In the genomic region with DNA sequence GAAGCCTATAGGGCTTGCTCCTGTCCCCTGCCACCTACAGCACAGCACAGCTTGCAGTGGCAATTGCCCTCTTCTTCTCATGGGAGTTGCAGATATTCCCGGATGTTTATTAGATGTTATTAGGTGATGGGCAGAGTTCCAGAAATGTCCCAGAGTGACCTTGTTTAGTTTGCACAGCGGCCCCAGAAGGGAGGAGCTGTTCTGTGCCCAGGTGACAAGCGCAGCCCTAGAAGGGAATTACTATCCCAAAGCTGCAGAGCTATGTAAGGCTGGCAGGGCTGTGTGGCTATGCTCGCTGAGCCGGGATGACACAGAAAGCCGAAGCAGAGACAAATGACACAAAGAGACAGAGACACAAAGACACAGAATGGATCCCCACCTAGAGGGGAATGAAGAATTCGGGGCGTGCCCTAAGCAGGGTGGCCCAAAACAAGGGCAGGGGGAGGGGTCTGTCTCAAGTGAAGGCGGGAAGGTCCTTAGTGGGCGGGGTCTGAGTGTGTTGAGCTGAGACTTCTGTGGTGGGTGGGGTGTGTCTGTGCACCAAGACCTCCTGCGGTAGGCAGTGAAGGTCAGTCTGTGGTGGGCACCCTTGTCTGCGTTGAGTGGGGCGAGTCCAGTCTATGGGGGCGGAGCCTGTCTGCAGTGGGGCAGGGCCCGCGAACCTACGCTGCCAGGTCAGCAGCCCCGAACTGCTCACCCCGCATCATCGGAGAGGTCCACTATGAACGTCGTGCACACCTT, we compare ENCODE assay signal across 7 mouse cellular contexts. TPM values are rescaled to one million over a fixed set of nuclear protein-coding genes. Genes with fewer than 3 reads are reported as not detected.
DNase-seq lines count a peak whose midpoint lies in the region; ATAC-seq and TF ChIP-seq lines count a peak whose summit lies in the region.

No protein-coding gene starts in this region.

- DNase-seq in CD4-positive helper T cell, adult 2 months (ENCODE audit: low read depth, low spot score): peak; percentile 67
- peak; percentile 76 for DNase-seq in Muller cell, postnatal 12 days (ENCODE audit: inconsistent ontology term)
- DNase-seq in embryonic facial prominence, embryonic 10.5 days (ENCODE audit: low spot score): peak; percentile 75
- peak; percentile 86 for DNase-seq in kidney, postnatal 0 days (ENCODE audit: low spot score)
- DNase-seq in lung, postnatal 36 days: peak; percentile 85
- DNase-seq in splenic B cell, adult 2 months (ENCODE audit: low read depth, low spot score): peak; percentile 49

- H3K9me3 ChIP-seq in embryonic facial prominence, embryonic 10.5 days: no peaks in the 10 kb centered on the region
- no peaks in the 10 kb centered on the region for H3K9me3 ChIP-seq in heart, embryonic 14.5 days (ENCODE audit: control insufficient read depth, low read length)
- no peaks in the 10 kb centered on the region for H3K9me3 ChIP-seq in kidney, postnatal 0 days (replicated peaks; ENCODE audit: low read length)

- peaks cover 43% of the 10 kb centered on the region for H3K27me3 ChIP-seq in embryonic facial prominence, embryonic 10.5 days (replicated peaks; ENCODE audit: low read depth, poor library complexity, severe bottlenecking)
- no peaks in the 10 kb centered on the region; the same call in 1 of the 2 replicates for H3K27me3 ChIP-seq in heart, embryonic 14.5 days (ENCODE audit: control insufficient read depth, insufficient read depth, low read length)
- no peaks in the 10 kb centered on the region for H3K27me3 ChIP-seq in kidney, postnatal 0 days (ENCODE audit: insufficient read depth, low read length)
- H3K27me3 ChIP-seq in splenic B cell, adult 2 months (ENCODE audit: control insufficient read depth, insufficient read depth, low read length, poor library complexity, severe bottlenecking): no peaks in the 10 kb centered on the region

- peak; percentile 56 for ATAC-seq in heart, embryonic 14.5 days (ENCODE audit: insufficient number of reproducible peaks, insufficient read depth, low FRiP score, low read depth)
- ATAC-seq in kidney, postnatal 0 days (replicated peaks; ENCODE audit: low FRiP score, low read depth): peak; percentile 63

- H3K9ac ChIP-seq in heart, embryonic 14.5 days (ENCODE audit: low read length): peak overlapping the region; percentile 89
- H3K9ac ChIP-seq in kidney, postnatal 0 days (ENCODE audit: low read depth, low read length): peak overlapping the region; percentile 72

- H3K27ac ChIP-seq in embryonic facial prominence, embryonic 10.5 days (replicated peaks): peak overlapping the region; percentile 85
- peak overlapping the region; percentile 83 to 94 for H3K27ac ChIP-seq in heart, embryonic 14.5 days (replicated peaks in 1 of 2; ENCODE audit: control insufficient read depth in 1 of 2, insufficient read depth in 1 of 2, low read depth in 2 of 2, low read length in 2 of 2)
- peak overlapping the region; percentile 90 for H3K27ac ChIP-seq in kidney, postnatal 0 days

- H3K36me3 ChIP-seq in embryonic facial prominence, embryonic 10.5 days (replicated peaks): no peaks in the 10 kb centered on the region
- no peaks in the 10 kb centered on the region for H3K36me3 ChIP-seq in heart, embryonic 14.5 days (ENCODE audit: control insufficient read depth, insufficient read depth, low read length)
- no peaks in the 10 kb centered on the region for H3K36me3 ChIP-seq in kidney, postnatal 0 days (ENCODE audit: insufficient read depth, low read length)
- no peaks in the 10 kb centered on the region for H3K36me3 ChIP-seq in splenic B cell, adult 2 months (ENCODE audit: control insufficient read depth, insufficient read depth, low read length, poor library complexity, severe bottlenecking)

- H3K4me1 ChIP-seq in embryonic facial prominence, embryonic 10.5 days: peaks cover 43% of the 10 kb centered on the region
- H3K4me1 ChIP-seq in heart, embryonic 14.5 days (ENCODE audit: control insufficient read depth in 2 of 2, insufficient read depth in 2 of 2, low read length in 2 of 2): peaks cover 34 to 56% of the 10 kb centered on the region in 2 experiments
- H3K4me1 ChIP-seq in kidney, postnatal 0 days (replicated peaks; ENCODE audit: insufficient read depth, low read length): peaks cover 11% of the 10 kb centered on the region

- TF ChIP-seq CTCF in kidney, postnatal 0 days (IDR thresholded peaks at IDR 0.05; ENCODE audit: low read depth): no peak

- WGBS in embryonic facial prominence, embryonic 10.5 days: 3% methylated on average over 22 of the region's 22 CpGs
- 3% methylated on average over 21 of the region's 22 CpGs for WGBS in heart, embryonic 14.5 days
- WGBS in kidney, postnatal 0 days: 1% methylated on average over 22 of the region's 22 CpGs

- H3K4me2 ChIP-seq in heart, embryonic 14.5 days (ENCODE audit: low read length): peak overlapping the region; percentile 89
- peak overlapping the region; percentile 85 for H3K4me2 ChIP-seq in kidney, postnatal 0 days (ENCODE audit: low read length)

- peak overlapping the region; percentile 73 for H3K4me3 ChIP-seq in embryonic facial prominence, embryonic 10.5 days
- peak overlapping the region; percentile 73 to 75 for H3K4me3 ChIP-seq in heart, embryonic 14.5 days (ENCODE audit: control insufficient read depth in 1 of 2, insufficient read depth in 1 of 2, low read depth in 1 of 2, low read length in 2 of 2)
- H3K4me3 ChIP-seq in kidney, postnatal 0 days (replicated peaks; ENCODE audit: low read depth, low read length): peak overlapping the region; percentile 62

RNA-seq across cellular contexts. Expression of gene Trpm4, which starts 0.7 kb away (rescaled TPM):
- 10.6 and 11.3 TPM in 2 replicates for polyA plus RNA-seq in embryonic facial prominence, embryonic 10.5 days (2016; fragmentation: Nextera tagmentation; extraction: Ambion mirVana)
- 11.1 and 12.4 TPM in 2 replicates for polyA plus RNA-seq in heart, embryonic 14.5 days (2014; fragmentation: Nextera tagmentation; extraction: Ambion mirVana)
- 14.4 and 15.9 TPM in 2 replicates for polyA plus RNA-seq in kidney, postnatal 0 days (2015; fragmentation: Nextera tagmentation; extraction: Ambion mirVana)

RNA-seq across cellular contexts. Expression of gene Hrc, which starts 2.2 kb away (rescaled TPM):
- polyA plus RNA-seq in embryonic facial prominence, embryonic 10.5 days (2016; fragmentation: Nextera tagmentation; extraction: Ambion mirVana): 0.31 and 0.64 TPM in 2 replicates
- 24.1 and 28.3 TPM in 2 replicates for polyA plus RNA-seq in heart, embryonic 14.5 days (2014; fragmentation: Nextera tagmentation; extraction: Ambion mirVana)
- polyA plus RNA-seq in kidney, postnatal 0 days (2015; fragmentation: Nextera tagmentation; extraction: Ambion mirVana): 0.75 and 1.1 TPM in 2 replicates

RNA-seq across cellular contexts. Expression of gene Ppfia3, which starts 34.0 kb away (rescaled TPM):
- 5.8 and 7.1 TPM in 2 replicates for polyA plus RNA-seq in embryonic facial prominence, embryonic 10.5 days (2016; fragmentation: Nextera tagmentation; extraction: Ambion mirVana)
- 2.7 and 2.8 TPM in 2 replicates for polyA plus RNA-seq in heart, embryonic 14.5 days (2014; fragmentation: Nextera tagmentation; extraction: Ambion mirVana)
- polyA plus RNA-seq in kidney, postnatal 0 days (2015; fragmentation: Nextera tagmentation; extraction: Ambion mirVana): 4.3 and 5.4 TPM in 2 replicates

RNA-seq across cellular contexts. Expression of gene Lin7b, which starts 37.5 kb away (rescaled TPM):
- 0.24 and 1.2 TPM in 2 replicates for polyA plus RNA-seq in embryonic facial prominence, embryonic 10.5 days (2016; fragmentation: Nextera tagmentation; extraction: Ambion mirVana)
- polyA plus RNA-seq in heart, embryonic 14.5 days (2014; fragmentation: Nextera tagmentation; extraction: Ambion mirVana): 1.0 and 1.1 TPM in 2 replicates
- 1.2 and 1.6 TPM in 2 replicates for polyA plus RNA-seq in kidney, postnatal 0 days (2015; fragmentation: Nextera tagmentation; extraction: Ambion mirVana)

RNA-seq across cellular contexts. Expression of gene Slc6a21, which starts 55.5 kb away (rescaled TPM):
- not detected in 2 replicates for polyA plus RNA-seq in embryonic facial prominence, embryonic 10.5 days (2016; fragmentation: Nextera tagmentation; extraction: Ambion mirVana)
- polyA plus RNA-seq in heart, embryonic 14.5 days (2014; fragmentation: Nextera tagmentation; extraction: Ambion mirVana): not detected in 2 replicates
- not detected in 2 replicates for polyA plus RNA-seq in kidney, postnatal 0 days (2015; fragmentation: Nextera tagmentation; extraction: Ambion mirVana)

Comparison
In these comparisons a context has a peak if more than half of its experiments do, and no peak if none do; other contexts are left out.
1. Peak in every context shown above with its lines: DNase-seq, ATAC-seq, H3K4me3 ChIP-seq and H3K27ac ChIP-seq.
2. RNA of gene Hrc, which starts 2.2 kb away (polyA plus RNA-seq): 24.1 to 28.3 TPM in heart, embryonic 14.5 days; 0.75 to 1.1 TPM in kidney, postnatal 0 days and 0.31 to 0.64 TPM in embryonic facial prominence, embryonic 10.5 days; every median in the first group is over 10 times any median in the second.